Mouse (Mus musculus) liver, postnatal 0 days (tissue): ENCODE data around the gene Olfr460. TPM values are rescaled to one million over a fixed set of nuclear protein-coding genes. Genes with fewer than 3 reads are reported as not detected.
"Not testable (repeated sequence)": the region's sequence is repeated elsewhere in the genome, so short reads cannot be mapped to it uniquely, and the experiment has no call there.

Experiments used
- ATAC-seq: fragments of 200-750 bp; cut with Nextera tagmentation; 2 replicates; pipeline ENCODE4 v1.8.0; 2017; ENCODE audit warnings: mild to moderate bottlenecking, moderate library complexity
- DNase-seq: peaks from one replicate; pipeline ENCODE4 v3.0.0-alpha.2; 2016
- H3K27ac ChIP-seq: fragments of 300-500 bp; sonication (generic); 2 replicates; pipeline ENCODE4 v1.5.1; 2014; ENCODE audit warnings: antibody characterized with exemption, moderate library complexity, mild to moderate bottlenecking, low read depth
- H3K27me3 ChIP-seq: fragments of 300-500 bp; sonication (generic); 2 replicates; pipeline ENCODE4 v1.6.1; 2014; ENCODE audit warnings: low read length, control low read depth, mixed read lengths; ENCODE audit not compliant: insufficient read depth
- H3K36me3 ChIP-seq: fragments of 300-500 bp; sonication (generic); replicated peaks from 2 replicates; pipeline ENCODE4 v1.6.1; 2014; ENCODE audit warnings: mild to moderate bottlenecking, control low read depth, low read length, moderate library complexity, mixed read lengths; ENCODE audit not compliant: insufficient read depth
- H3K4me1 ChIP-seq: fragments of 300-500 bp; sonication (generic); 2 replicates; pipeline ENCODE4 v1.6.1; 2014; ENCODE audit warnings: antibody characterized with exemption, mild to moderate bottlenecking, control low read depth; ENCODE audit not compliant: insufficient read depth
- H3K4me2 ChIP-seq: fragments of 300-500 bp; sonication (generic); 2 replicates; pipeline ENCODE4 v1.6.1; 2014; ENCODE audit warnings: low read depth, mild to moderate bottlenecking, low read length, moderate library complexity, mixed read lengths
- H3K4me3 ChIP-seq: fragments of 300-500 bp; sonication (generic); 2 replicates; pipeline ENCODE4 v1.5.1; 2014; ENCODE audit warnings: low read depth, low read length
- H3K9ac ChIP-seq: fragments of 300-500 bp; sonication (generic); replicated peaks from 2 replicates; pipeline ENCODE4 v1.6.1; 2014; ENCODE audit warnings: mild to moderate bottlenecking, moderate library complexity
- H3K9me3 ChIP-seq: fragments of 300-500 bp; sonication (generic); 2 replicates; pipeline ENCODE4 v1.6.1; 2016; ENCODE audit warnings: mild to moderate bottlenecking, control low read depth, low read length, mixed read lengths
- CTCF ChIP-seq: sonication (generic); IDR thresholded peaks from 2 replicates; pipeline ENCODE4 v1.5.1; 2016; ENCODE audit warnings: antibody characterized with exemption, low read depth
- EP300 ChIP-seq: IDR thresholded peaks from 2 replicates; pipeline ENCODE4 v1.6.1; 2016; ENCODE audit warnings: antibody characterized with exemption, low read depth, mild to moderate bottlenecking
- whole genome bisulfite sequencing: fragments of 180-500 bp; shearing (Covaris S2); extraction: QIAGEN DNeasy Blood & Tissue Kit; methylation state at CpG from one replicate; pipeline ENCODE4 v1.1.7; 2014; ENCODE audit not compliant: insufficient replicate concordance; 5-methylcytosine and 5-hydroxymethylcytosine counted together
- polyA plus RNA-seq: library from polyadenylated mRNA; unstranded; fragments of >200 nt; fragmentation: Nextera tagmentation; extraction: Ambion mirVana; gene quantifications from 2 replicates; pipeline ENCODE4 v1.2.1, GENCODE M21; 2015

The Olfr460 gene
- polyA plus RNA-seq, 1 experiment from 2014 or later: not detected

DNA sequence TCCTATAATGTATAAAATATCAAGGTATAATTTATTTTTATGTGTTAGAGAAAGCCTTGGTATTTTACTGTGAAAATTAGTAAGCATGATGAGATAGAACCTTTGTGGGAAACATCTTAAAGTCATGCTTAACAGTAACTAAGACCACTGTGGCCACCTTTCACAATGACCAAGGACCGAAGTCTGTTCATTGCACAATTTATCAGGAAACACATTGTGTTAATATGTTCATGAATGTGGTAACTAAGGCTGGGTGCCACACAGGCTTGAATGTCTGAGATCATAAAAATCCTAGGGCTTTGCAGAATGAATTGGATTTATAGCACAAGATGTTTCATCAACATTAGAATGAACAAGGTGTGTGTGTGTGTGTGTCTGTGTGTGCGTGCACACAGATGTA, 19.1 kb downstream of the Olfr460 start:
- no peak overlapping the region for H3K27ac ChIP-seq
- ATAC-seq (no peak), DNase-seq (no peak)
- no peaks in the 10 kb centered on the region for H3K4me1 ChIP-seq
- H3K36me3 ChIP-seq: no peaks in the 10 kb centered on the region
- TF ChIP-seq EP300 (no peak), CTCF (no peak)
- H3K27me3 ChIP-seq: no peaks in the 10 kb centered on the region
- no peak overlapping the region for H3K4me2 ChIP-seq
- 69% methylated on average over 2 of the region's 2 CpGs for WGBS
- no peak overlapping the region for H3K4me3 ChIP-seq
- no peak overlapping the region for H3K9ac ChIP-seq
- no peaks in the 10 kb centered on the region for H3K9me3 ChIP-seq

DNA sequence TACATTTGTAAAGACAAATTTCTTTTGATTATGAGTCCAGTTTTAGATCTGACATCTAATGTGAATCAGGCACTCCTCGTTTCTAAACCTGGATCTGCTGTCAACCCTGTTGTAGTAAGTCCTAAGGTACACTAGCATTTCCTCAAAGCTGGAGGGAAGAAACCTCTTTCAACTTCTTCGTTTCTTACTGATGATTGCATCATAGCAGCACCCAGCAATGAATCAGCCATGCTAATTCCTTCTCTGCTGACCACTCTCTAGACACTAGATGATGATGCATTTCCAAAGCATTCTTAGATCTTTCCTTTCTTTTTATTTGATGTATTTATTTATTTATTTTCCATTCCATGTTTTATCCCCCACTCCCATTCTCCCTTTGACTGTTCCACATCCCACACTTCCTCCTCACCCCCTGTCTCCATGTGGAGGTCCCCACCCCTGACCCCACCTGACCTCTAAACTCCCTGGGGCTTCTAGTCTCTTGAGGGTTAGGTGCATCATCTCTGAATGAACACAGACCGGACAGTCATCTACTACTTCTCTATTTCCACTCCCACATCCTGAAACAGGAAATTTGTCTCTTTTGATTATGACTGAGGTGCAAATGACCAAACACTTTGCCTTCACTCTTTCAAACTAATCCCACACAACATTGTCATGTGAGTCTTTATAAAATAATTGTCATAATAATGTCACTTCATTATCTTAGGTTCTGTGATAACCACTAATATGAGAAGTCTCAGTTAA, 25.7 kb downstream of the Olfr460 start:
- H3K4me1 ChIP-seq: no peaks in the 10 kb centered on the region
- H3K4me3 ChIP-seq: no peak overlapping the region
- H3K27me3 ChIP-seq: no peaks in the 10 kb centered on the region
- H3K27ac ChIP-seq: no peak overlapping the region
- DNase-seq (no peak), ATAC-seq (no peak)
- no peaks in the 10 kb centered on the region for H3K36me3 ChIP-seq
- WGBS: 24% methylated on average over 3 of the region's 3 CpGs
- H3K9me3 ChIP-seq: no peaks in the 10 kb centered on the region
- H3K9ac ChIP-seq: no peak overlapping the region
- TF ChIP-seq EP300: no peak
- no peak for TF ChIP-seq CTCF
- no peak overlapping the region for H3K4me2 ChIP-seq

DNA sequence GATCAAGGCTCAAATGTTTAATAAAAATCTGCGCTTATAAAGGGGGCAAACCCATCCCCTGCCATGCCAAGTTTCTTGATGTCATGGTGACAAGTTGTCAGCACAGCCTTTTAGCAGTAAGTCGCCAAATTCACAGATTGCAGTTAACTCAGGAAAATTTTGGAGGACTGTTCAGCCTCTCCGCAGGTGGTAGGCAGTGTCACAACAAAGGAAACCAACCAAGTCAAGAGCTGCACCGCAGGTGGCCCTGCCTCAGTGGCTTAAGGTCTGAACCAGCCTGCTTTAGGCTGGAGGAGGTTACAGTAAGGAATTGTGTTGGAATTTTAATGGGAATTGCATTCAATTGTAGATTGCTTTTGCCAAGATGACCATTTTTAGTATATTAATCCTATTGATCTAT, 29.3 kb downstream of the Olfr460 start:
- WGBS: 47% methylated on average over 4 of the region's 4 CpGs
- H3K27ac ChIP-seq, H3K36me3 ChIP-seq, H3K9ac ChIP-seq, H3K4me2 ChIP-seq, H3K4me3 ChIP-seq, ATAC-seq, DNase-seq, H3K9me3 ChIP-seq, H3K27me3 ChIP-seq, H3K4me1 ChIP-seq: not testable (repeated sequence)

DNA sequence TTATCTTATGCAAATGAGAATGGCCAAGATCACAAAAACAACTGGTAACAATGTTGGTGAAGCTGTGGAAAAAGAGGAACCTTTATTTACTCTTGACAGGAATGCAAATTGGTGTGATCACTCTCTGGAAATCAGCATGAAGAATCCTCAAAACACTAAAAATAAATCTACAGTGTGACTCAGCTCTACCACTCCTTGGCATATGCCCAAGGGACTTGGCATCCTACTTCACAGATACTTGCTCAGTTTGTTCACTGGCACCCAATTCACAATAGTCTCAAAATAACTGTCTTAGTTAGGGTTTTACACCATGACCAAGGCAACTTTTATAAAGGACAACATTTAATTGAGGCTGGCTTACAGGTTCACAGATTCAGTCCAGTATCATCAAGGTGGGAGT, 38.1 kb downstream of the Olfr460 start:
- TF ChIP-seq CTCF (no peak), EP300 (no peak)
- Histone ChIP-seq H3K27ac (no peak overlapping the region), H3K27me3 (no peaks in the 10 kb centered on the region), H3K4me2 (no peak overlapping the region), H3K9me3 (no peaks in the 10 kb centered on the region), H3K4me1 (no peaks in the 10 kb centered on the region), H3K36me3 (no peaks in the 10 kb centered on the region), H3K4me3 (no peak overlapping the region), H3K9ac (no peak overlapping the region)
- ATAC-seq (no peak), DNase-seq (no peak)

DNA sequence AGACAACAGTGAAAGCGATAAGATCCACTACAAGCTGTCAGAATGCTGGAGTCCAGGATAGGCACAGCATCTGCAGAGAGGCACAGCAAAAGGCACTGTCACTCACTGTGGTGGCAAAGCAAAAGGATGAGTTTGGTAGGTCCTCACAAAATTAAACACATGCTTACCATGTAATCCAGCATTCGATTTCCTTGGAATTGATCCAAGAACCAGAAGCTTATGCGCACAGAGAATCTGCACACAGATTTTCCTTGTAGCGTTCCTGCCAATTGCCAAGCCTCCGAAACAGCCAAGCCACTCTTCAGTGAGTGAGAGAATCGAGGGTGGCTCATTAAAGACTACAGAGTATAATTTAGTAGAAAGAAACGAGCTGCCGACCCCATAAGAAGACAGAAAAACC, 41.0 kb downstream of the Olfr460 start:
- no peaks in the 10 kb centered on the region for H3K36me3 ChIP-seq
- H3K4me3 ChIP-seq: no peak overlapping the region
- DNase-seq: no peak
- TF ChIP-seq EP300 (no peak), CTCF (no peak)
- H3K4me1 ChIP-seq: no peaks in the 10 kb centered on the region
- no peak overlapping the region for H3K27ac ChIP-seq
- WGBS: 76% methylated on average over 8 of the region's 8 CpGs
- H3K27me3 ChIP-seq: no peaks in the 10 kb centered on the region
- no peak overlapping the region for H3K9ac ChIP-seq
- H3K9me3 ChIP-seq: no peaks in the 10 kb centered on the region
- no peak for ATAC-seq
- no peak overlapping the region for H3K4me2 ChIP-seq

DNA sequence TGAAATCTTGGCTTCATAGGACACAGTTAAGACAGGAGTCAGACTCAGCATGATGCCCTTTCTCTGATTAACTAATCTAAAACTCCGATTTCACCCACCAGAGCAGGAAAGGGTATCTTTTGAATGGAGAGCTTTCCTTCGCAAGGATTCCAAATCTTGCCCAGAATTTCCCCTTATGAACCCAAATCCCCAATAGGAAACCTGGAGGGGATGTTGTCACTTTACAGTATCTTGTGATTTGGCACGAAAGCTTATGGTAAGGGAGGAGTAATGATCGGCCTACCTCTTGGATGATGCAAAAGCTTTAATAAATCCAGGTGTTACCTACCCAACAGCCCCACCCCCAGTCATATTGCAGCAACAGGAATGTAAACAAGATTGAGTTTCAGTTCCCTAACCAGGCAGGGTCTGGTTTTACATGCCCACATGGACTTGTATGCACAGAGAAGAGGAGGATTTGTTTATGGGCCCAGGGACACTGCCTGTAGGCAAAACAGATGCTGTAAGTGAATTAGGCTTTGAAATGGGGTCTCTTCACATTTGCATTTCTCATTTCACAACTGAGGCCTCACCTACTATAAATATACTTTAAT, 44.1 kb downstream of the Olfr460 start, which contains the start of gene Tas2r138:
Tas2r138 (minus strand) TSS at position 51 of the 593 bp plus-strand sequence.
- Histone ChIP-seq H3K36me3 (no peaks in the 10 kb centered on the region), H3K27me3 (no peaks in the 10 kb centered on the region), H3K9ac (no peak within 1 kb of the TSS), H3K27ac (no peak within 1 kb of the TSS), H3K4me2 (no peak within 1 kb of the TSS), H3K4me3 (no peak within 1 kb of the TSS), H3K4me1 (no peaks in the 10 kb centered on the region), H3K9me3 (no peaks in the 10 kb centered on the region)
- no peak for ATAC-seq
- WGBS: 71% methylated on average over 4 of the region's 4 CpGs
- DNase-seq: no peak
- TF ChIP-seq EP300 (no peak), CTCF (no peak)
